Mouse (Mus musculus) midbrain, embryonic 14.5 days (tissue): Measurements from ENCODE around the gene Sell. TPM values are rescaled to one million over a fixed set of nuclear protein-coding genes. Genes with fewer than 3 reads are reported as not detected.

ENCODE experiments used
- ATAC-seq: fragments of 200-750 bp; cut with Nextera tagmentation; 2 replicates; pipeline ENCODE4 v1.8.0; 2017; ENCODE audit warnings: moderate number of reproducible peaks, moderate library complexity; ENCODE audit not compliant: low FRiP score, low TSS enrichment
- DNase-seq: peaks from one replicate; pipeline ENCODE4 v3.0.0-alpha.2; 2015
- H3K27ac ChIP-seq: fragments of 300-500 bp; sonication (generic); replicated peaks from 2 replicates; pipeline ENCODE4 v1.5.1; 2014; ENCODE audit warnings: mild to moderate bottlenecking, low read depth, low read length, moderate library complexity
- H3K27me3 ChIP-seq: fragments of 300-500 bp; sonication (generic); 2 replicates; pipeline ENCODE4 v1.6.1; 2014; ENCODE audit warnings: low read length, control low read depth, mixed read lengths; ENCODE audit not compliant: control insufficient read depth, insufficient read depth
- H3K36me3 ChIP-seq: fragments of 300-500 bp; sonication (generic); 2 replicates; pipeline ENCODE4 v1.6.1; 2014; ENCODE audit warnings: low read length, control low read depth; ENCODE audit not compliant: control insufficient read depth, insufficient read depth
- H3K4me1 ChIP-seq: fragments of 300-500 bp; sonication (generic); 2 replicates; pipeline ENCODE4 v1.6.1; 2014; ENCODE audit warnings: mild to moderate bottlenecking, antibody characterized with exemption, low read length, control low read depth; ENCODE audit not compliant: control insufficient read depth, insufficient read depth
- H3K4me2 ChIP-seq: fragments of 300-500 bp; sonication (generic); 2 replicates; pipeline ENCODE4 v1.6.1; 2014; ENCODE audit warnings: mild to moderate bottlenecking, low read length, moderate library complexity
- H3K4me3 ChIP-seq: fragments of 300-500 bp; sonication (generic); replicated peaks from 2 replicates; pipeline ENCODE4 v1.5.1; 2014; ENCODE audit warnings: low read depth, low read length
- H3K9ac ChIP-seq: fragments of 300-500 bp; sonication (generic); replicated peaks from 2 replicates; pipeline ENCODE4 v1.6.1; 2014; ENCODE audit warnings: mild to moderate bottlenecking, low read length, moderate library complexity
- H3K9me3 ChIP-seq: fragments of 300-500 bp; sonication (generic); 2 replicates; pipeline ENCODE4 v1.6.1; 2016; ENCODE audit warnings: low read length, control low read depth, mixed read lengths; ENCODE audit not compliant: control insufficient read depth
- WGBS: fragments of 180-500 bp; shearing (Covaris S2); extraction: QIAGEN DNeasy Blood & Tissue Kit; methylation state at CpG from one replicate; pipeline ENCODE4 v1.1.7; 2014; 5-methylcytosine and 5-hydroxymethylcytosine counted together
- polyA plus RNA-seq: library from polyadenylated mRNA; unstranded; fragments of >200 nt; fragmentation: Nextera tagmentation; extraction: Ambion mirVana; gene quantifications from 2 replicates; pipeline ENCODE4 v1.2.1, GENCODE M21; 2014

Gene Sell
- polyA plus RNA-seq, 1 experiment from 2014 or later: 0.33 TPM

GRCm38 (mm10) chr1:164070461-164070860 is 8.7 kb downstream of the Sell start:
- WGBS: 95% methylated on average over 4 of the region's 4 CpGs
- Histone ChIP-seq H3K4me3 (no peak overlapping the region), H3K27me3 (no peaks in the 10 kb centered on the region), H3K9me3 (no peaks in the 10 kb centered on the region), H3K9ac (no peak overlapping the region), H3K4me2 (no peak overlapping the region), H3K27ac (no peak overlapping the region), H3K36me3 (no peaks in the 10 kb centered on the region), H3K4me1 (no peaks in the 10 kb centered on the region)
- no peak for DNase-seq
- ATAC-seq: no peak

GRCm38 (mm10) chr1:164071111-164071510 is 9.3 kb downstream of the Sell start:
- H3K4me2 ChIP-seq: no peak overlapping the region
- no peaks in the 10 kb centered on the region for H3K27me3 ChIP-seq
- 91% methylated on average over 7 of the region's 7 CpGs for WGBS
- ATAC-seq (no peak), DNase-seq (no peak)
- H3K9me3 ChIP-seq: no peaks in the 10 kb centered on the region
- no peaks in the 10 kb centered on the region for H3K36me3 ChIP-seq
- no peak overlapping the region for H3K27ac ChIP-seq
- no peak overlapping the region for H3K4me3 ChIP-seq
- no peak overlapping the region for H3K9ac ChIP-seq
- no peaks in the 10 kb centered on the region for H3K4me1 ChIP-seq

GRCm38 (mm10) chr1:164072001-164072400 is 10.2 kb downstream of the Sell start:
- Histone ChIP-seq H3K36me3 (no peaks in the 10 kb centered on the region), H3K4me2 (no peak overlapping the region), H3K27ac (no peak overlapping the region), H3K27me3 (no peaks in the 10 kb centered on the region), H3K4me3 (no peak overlapping the region), H3K4me1 (no peaks in the 10 kb centered on the region), H3K9me3 (no peaks in the 10 kb centered on the region), H3K9ac (no peak overlapping the region)
- ATAC-seq (no peak), DNase-seq (no peak)
- WGBS: 92% methylated on average over 4 of the region's 4 CpGs

- DNase-seq (no peak), ATAC-seq (no peak)
- H3K4me3 ChIP-seq: no peak overlapping the region
- H3K4me1 ChIP-seq: no peaks in the 10 kb centered on the region
- 89% methylated on average over 9 of the region's 9 CpGs for WGBS
- H3K9me3 ChIP-seq: no peaks in the 10 kb centered on the region
- no peak overlapping the region for H3K4me2 ChIP-seq
- H3K36me3 ChIP-seq: no peaks in the 10 kb centered on the region
- H3K27ac ChIP-seq: no peak overlapping the region
- no peak overlapping the region for H3K9ac ChIP-seq
- no peaks in the 10 kb centered on the region for H3K27me3 ChIP-seq
These were observed 11.3 kb downstream of the Sell start for GRCm38 (mm10) chr1:164073091-164073490.

- H3K4me2 ChIP-seq: no peak overlapping the region
- no peaks in the 10 kb centered on the region for H3K27me3 ChIP-seq
- DNase-seq (no peak), ATAC-seq (no peak)
- H3K9me3 ChIP-seq: no peaks in the 10 kb centered on the region
- H3K36me3 ChIP-seq: no peaks in the 10 kb centered on the region
- no peak overlapping the region for H3K9ac ChIP-seq
- no peaks in the 10 kb centered on the region for H3K4me1 ChIP-seq
- WGBS: 91% methylated on average over 7 of the region's 7 CpGs
- no peak overlapping the region for H3K27ac ChIP-seq
- H3K4me3 ChIP-seq: no peak overlapping the region
These were observed 12.0 kb downstream of the Sell start for GRCm38 (mm10) chr1:164073803-164074202.

GRCm38 (mm10) chr1:164074606-164075140 is 12.9 kb downstream of the Sell start:
- H3K27me3 ChIP-seq: no peaks in the 10 kb centered on the region
- ATAC-seq (no peak), DNase-seq (no peak)
- H3K4me1 ChIP-seq: no peaks in the 10 kb centered on the region
- no peak overlapping the region for H3K4me3 ChIP-seq
- H3K4me2 ChIP-seq: no peak overlapping the region
- 85% methylated on average over 2 of the region's 2 CpGs for WGBS
- no peaks in the 10 kb centered on the region for H3K36me3 ChIP-seq
- no peak overlapping the region for H3K9ac ChIP-seq
- no peaks in the 10 kb centered on the region for H3K9me3 ChIP-seq
- H3K27ac ChIP-seq: no peak overlapping the region

- H3K27me3 ChIP-seq: no peaks in the 10 kb centered on the region
- no peak for ATAC-seq
- no peak overlapping the region for H3K27ac ChIP-seq
- H3K9me3 ChIP-seq: no peaks in the 10 kb centered on the region
- H3K36me3 ChIP-seq: no peaks in the 10 kb centered on the region
- DNase-seq: no peak
- H3K4me2 ChIP-seq: no peak overlapping the region
- no peaks in the 10 kb centered on the region for H3K4me1 ChIP-seq
- 98% methylated on average over 1 of the region's 1 CpGs for WGBS
- H3K4me3 ChIP-seq: no peak overlapping the region
- no peak overlapping the region for H3K9ac ChIP-seq
These were observed 13.6 kb downstream of the Sell start for GRCm38 (mm10) chr1:164075416-164075815.

GRCm38 (mm10) chr1:164076441-164076840 is 14.7 kb downstream of the Sell start:
- Histone ChIP-seq H3K4me2 (no peak overlapping the region), H3K9me3 (no peaks in the 10 kb centered on the region), H3K36me3 (no peaks in the 10 kb centered on the region), H3K9ac (no peak overlapping the region), H3K27ac (no peak overlapping the region), H3K27me3 (no peaks in the 10 kb centered on the region), H3K4me3 (no peak overlapping the region), H3K4me1 (no peaks in the 10 kb centered on the region)
- DNase-seq (no peak), ATAC-seq (no peak)
- 57% methylated on average over 1 of the region's 1 CpGs for WGBS

- WGBS: 93% methylated on average over 3 of the region's 3 CpGs
- Histone ChIP-seq H3K9ac (no peak overlapping the region), H3K4me2 (no peak overlapping the region), H3K36me3 (no peaks in the 10 kb centered on the region), H3K9me3 (no peaks in the 10 kb centered on the region), H3K27me3 (no peaks in the 10 kb centered on the region), H3K4me1 (no peaks in the 10 kb centered on the region), H3K4me3 (no peak overlapping the region), H3K27ac (no peak overlapping the region)
- ATAC-seq (no peak), DNase-seq (no peak)
These were observed 15.2 kb downstream of the Sell start for GRCm38 (mm10) chr1:164077031-164077430.
